Mouse (Mus musculus) spleen, postnatal 10 days (tissue): ENCODE results near the gene Sec14l2.
A peak's percentile ranks its signal among the peaks of the same experiment; 100 is the strongest.
"Not testable (repeated sequence)": the region's sequence is repeated elsewhere in the genome, so short reads cannot be mapped to it uniquely, and the experiment has no call there.

Source experiments
- DNase-seq, 2 experiments: peaks; one replicate each; pipeline ENCODE4 v3.0.0; 2021 to 2022; ENCODE audit warnings: low spot score in 2 of 2

Gene Sec14l2

GRCm38 (mm10) chr11:4133450-4133849 lies 10.2 kb upstream of the Sec14l2 start:
- peak in 1 of 2 experiments; percentile 52 for DNase-seq

GRCm38 (mm10) chr11:4128461-4128860 lies 5.2 kb upstream of the Sec14l2 start:
- not testable (repeated sequence) for DNase-seq

GRCm38 (mm10) chr11:4127059-4127458 lies 3.8 kb upstream of the Sec14l2 start:
- DNase-seq: no peak

GRCm38 (mm10) chr11:4123922-4124321 lies 707 bp upstream of the Sec14l2 start:
- peak; percentile 49 to 74 for DNase-seq

- DNase-seq: no peak
Measured at GRCm38 (mm10) chr11:4122226-4122625, 989 bp downstream of the Sec14l2 start.

GRCm38 (mm10) chr11:4121691-4122090 lies 1.5 kb downstream of the Sec14l2 start:
- DNase-seq: no peak

GRCm38 (mm10) chr11:4119635-4120034 lies 3.6 kb downstream of the Sec14l2 start:
- DNase-seq: no peak

GRCm38 (mm10) chr11:4118081-4118921 lies 4.9 kb downstream of the Sec14l2 start:
- peak; percentile 76 to 80 for DNase-seq

- DNase-seq: peak; percentile 36 to 49
Measured at GRCm38 (mm10) chr11:4117372-4118071, 5.7 kb downstream of the Sec14l2 start.

- DNase-seq: peak; percentile 35 to 37
Measured at GRCm38 (mm10) chr11:4116458-4117141, 6.6 kb downstream of the Sec14l2 start.

- no peak for DNase-seq
Measured at GRCm38 (mm10) chr11:4115407-4115806, 7.8 kb downstream of the Sec14l2 start.

- not testable (repeated sequence) for DNase-seq
Measured at GRCm38 (mm10) chr11:4114541-4114940, 8.7 kb downstream of the Sec14l2 start.

- no peak for DNase-seq
Measured at GRCm38 (mm10) chr11:4113970-4114369, 9.2 kb downstream of the Sec14l2 start.

- no peak for DNase-seq
Measured at GRCm38 (mm10) chr11:4113496-4113895, 9.7 kb downstream of the Sec14l2 start.

GRCm38 (mm10) chr11:4112861-4113260 lies 10.4 kb downstream of the Sec14l2 start:
- no peak for DNase-seq

GRCm38 (mm10) chr11:4112033-4112432 lies 11.2 kb downstream of the Sec14l2 start:
- no peak for DNase-seq

- no peak for DNase-seq
Measured at GRCm38 (mm10) chr11:4108691-4109090, 14.5 kb downstream of the Sec14l2 start.

- not testable (repeated sequence) for DNase-seq
Measured at GRCm38 (mm10) chr11:4107901-4108300, 15.3 kb downstream of the Sec14l2 start.

GRCm38 (mm10) chr11:4105444-4105843 lies 17.8 kb downstream of the Sec14l2 start:
- DNase-seq: no peak

- no peak for DNase-seq
Measured at GRCm38 (mm10) chr11:4104989-4105388, 18.2 kb downstream of the Sec14l2 start.

- no peak for DNase-seq
Measured at GRCm38 (mm10) chr11:4103522-4103921, 19.7 kb downstream of the Sec14l2 start.

GRCm38 (mm10) chr11:4101851-4102250 lies 21.4 kb downstream of the Sec14l2 start:
- no peak for DNase-seq
